Mouse (Mus musculus) left cerebral cortex, adult 18-20 months (tissue): Measurements from ENCODE around the gene Slbp. TPM values are rescaled to one million over a fixed set of nuclear protein-coding genes. Genes with fewer than 3 reads are reported as not detected.

ENCODE experiments used
- DNase-seq, 2 experiments: peaks; one replicate each; pipeline ENCODE4 v3.0.0; 2021 to 2022; ENCODE audit warnings: low spot score in 2 of 2, mixed read lengths in 1 of 2
- total RNA-seq, 2 experiments: library from RNA; stranded (reverse); gene quantifications; 2 replicates each; pipeline ENCODE4 v1.2.3; 2021

Slbp gene
- total RNA-seq, 2 experiments from 2014 or later: 26.1 to 28.3 TPM

DNA sequence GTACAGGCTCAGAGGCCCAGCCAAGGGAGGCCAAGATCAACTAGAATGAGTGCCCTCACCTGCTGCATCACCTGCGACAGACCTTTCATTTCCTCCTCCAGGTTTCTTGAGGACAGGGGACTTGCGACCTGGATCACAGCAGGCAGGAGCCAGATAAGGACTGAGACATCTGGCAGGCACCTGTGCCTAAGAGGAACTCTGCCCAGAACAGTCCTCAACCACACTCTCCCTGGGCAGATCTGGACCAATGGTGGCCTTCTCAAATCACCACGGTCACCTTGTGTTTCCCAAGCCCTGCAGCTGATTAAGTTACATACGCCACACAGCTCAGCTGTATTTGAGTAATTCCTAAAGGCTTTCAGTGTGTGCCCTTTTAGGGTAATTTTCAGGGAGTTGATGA lies 21.8 kb downstream of the Slbp start:
- DNase-seq: no peak

- peak in 1 of 2 experiments; percentile 30 for DNase-seq
Observed at GRCm38 (mm10) chr5:33630061-33630460, 22.3 kb downstream of the Slbp start.

- peak; percentile 100 for DNase-seq
Observed at GRCm38 (mm10) chr5:33629301-33629987, 22.9 kb downstream of the Slbp start, which contains the start of the genes Fam53a and Gm9903. Gene Fam53a, minus strand, starts transcription at chr5:33629635. Gene Gm9903, plus strand, starts transcription at chr5:33629925.

- DNase-seq: peak in 1 of 2 experiments; percentile 24
Observed at GRCm38 (mm10) chr5:33628820-33629300, 23.5 kb downstream of the Slbp start.

GRCm38 (mm10) chr5:33627968-33628367 lies 24.4 kb downstream of the Slbp start:
- no peak for DNase-seq

DNA sequence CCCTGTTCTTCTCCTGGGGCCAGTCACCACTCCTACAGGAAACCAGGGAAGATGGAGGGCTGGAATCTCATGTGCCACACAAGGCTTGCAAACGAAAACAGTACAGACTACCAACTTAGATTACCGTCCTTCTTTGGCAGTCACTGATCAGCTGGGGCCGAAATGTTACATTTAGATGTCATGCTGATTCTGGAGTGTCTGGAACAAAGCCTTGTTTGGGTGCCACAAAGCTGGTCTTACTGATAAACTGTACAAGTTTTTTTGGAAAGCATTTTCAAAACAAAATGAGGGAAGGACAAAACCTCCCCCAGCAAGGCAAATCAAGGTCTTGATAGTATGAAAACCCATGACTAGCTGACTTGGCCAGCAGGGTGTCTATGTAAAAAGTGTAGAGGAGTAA lies 28.6 kb downstream of the Slbp start:
- no peak for DNase-seq

DNA sequence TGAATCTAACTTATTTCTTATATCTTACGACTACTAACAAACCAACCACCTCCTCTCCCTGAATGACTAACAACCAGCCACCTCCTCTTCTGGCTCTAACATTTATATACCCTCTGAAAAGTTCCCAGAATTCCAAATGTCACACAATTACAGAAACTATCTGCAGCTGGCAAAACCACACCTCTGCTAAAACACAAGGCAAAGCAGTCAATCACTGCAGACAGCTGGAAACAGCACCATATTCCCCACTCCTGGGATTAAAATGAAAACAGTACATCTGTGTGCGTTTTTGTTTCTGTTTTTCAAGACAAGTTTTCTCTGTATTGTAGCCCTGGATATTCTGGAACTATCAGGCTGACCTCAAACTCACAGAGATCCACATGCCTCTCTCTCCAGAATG lies 29.7 kb downstream of the Slbp start:
- no peak for DNase-seq

DNA sequence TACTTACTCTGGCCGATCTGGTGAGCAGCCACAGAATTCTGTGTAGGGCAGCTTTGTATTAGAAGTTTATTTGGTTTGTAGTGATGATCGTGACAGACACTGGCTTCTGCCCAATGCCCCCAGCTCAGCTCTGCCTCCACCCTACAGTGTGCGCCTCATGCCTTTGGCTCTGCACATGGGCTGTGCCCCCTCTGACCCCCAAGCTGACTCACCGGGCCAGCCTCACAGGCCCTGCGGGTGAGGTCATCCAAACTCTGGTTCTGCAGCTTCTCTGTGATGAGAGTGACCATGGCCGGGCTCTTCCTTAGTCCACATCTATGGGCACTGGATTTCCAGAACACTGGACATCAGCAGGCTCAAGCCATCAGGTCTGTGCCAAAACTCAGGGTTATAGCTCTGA lies 38.0 kb downstream of the Slbp start:
- no peak for DNase-seq

- DNase-seq: no peak
Observed at GRCm38 (mm10) chr5:33611795-33612194, 40.6 kb downstream of the Slbp start.

DNA sequence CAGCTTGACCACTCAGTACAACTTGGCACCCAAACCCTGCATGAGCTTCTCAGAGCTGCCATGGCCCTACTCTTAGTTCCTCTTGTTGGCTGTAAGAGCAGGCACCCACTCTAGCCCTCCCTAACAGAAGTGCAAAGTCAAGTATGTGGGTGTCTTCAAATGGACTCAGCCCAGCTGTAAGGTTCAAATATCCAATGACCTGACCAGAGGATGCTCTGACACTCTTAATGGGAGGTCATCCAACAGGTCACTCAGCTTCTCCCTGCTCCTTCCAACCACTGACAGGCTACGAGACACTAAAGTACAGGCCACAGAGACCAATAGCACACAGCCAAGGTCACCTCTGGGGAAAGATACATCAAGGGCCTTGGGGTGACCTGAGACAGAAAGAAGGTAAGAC lies 43.1 kb downstream of the Slbp start:
- no peak for DNase-seq

GRCm38 (mm10) chr5:33607434-33607833 lies 44.9 kb downstream of the Slbp start:
- no peak for DNase-seq

- no peak for DNase-seq
Observed at GRCm38 (mm10) chr5:33606631-33607030, 45.7 kb downstream of the Slbp start.

DNA sequence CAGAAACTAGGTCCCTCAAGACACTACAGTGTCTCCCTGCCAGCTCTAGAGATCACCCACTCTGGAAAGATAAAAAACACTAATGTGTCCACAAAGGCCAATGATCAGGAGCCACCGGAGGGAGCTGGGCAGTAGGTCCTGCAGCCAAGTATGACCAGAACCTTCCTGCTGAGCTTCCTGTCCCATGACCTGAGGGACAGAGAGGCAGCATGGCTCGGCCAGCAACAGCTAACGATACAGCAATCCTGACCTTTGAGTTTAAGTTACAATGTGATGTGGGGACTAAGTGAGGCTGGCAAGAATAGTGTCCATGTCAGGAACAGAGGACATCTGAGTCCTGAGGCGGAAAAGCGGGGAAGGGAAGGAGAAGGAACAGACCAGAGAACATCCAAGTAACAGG lies 47.1 kb downstream of the Slbp start:
- no peak for DNase-seq

DNA sequence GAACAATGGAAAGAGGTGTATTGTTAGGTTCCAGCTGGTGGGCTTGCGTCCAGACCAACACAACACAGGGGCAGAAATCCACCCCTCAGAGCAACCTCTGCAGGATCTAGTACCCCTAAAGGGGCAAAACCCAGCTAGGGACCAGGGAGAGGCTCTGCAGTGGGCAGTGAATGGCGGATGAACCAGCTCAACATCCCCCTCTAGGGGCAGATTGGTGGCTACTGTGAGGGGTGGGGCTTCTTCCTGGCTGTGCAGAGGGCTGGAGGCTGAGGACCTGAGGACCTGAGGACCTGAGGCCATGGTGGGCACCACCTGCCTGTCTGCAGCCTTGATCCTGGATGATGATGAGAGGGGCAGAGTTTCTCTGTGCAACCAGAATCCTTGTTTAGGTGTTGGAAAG lies 58.8 kb downstream of the Slbp start:
- no peak for DNase-seq

GRCm38 (mm10) chr5:33589221-33589888 lies 63.0 kb downstream of the Slbp start:
- peak; percentile 65 to 72 for DNase-seq

- no peak for DNase-seq
Observed at GRCm38 (mm10) chr5:33588066-33588465, 64.3 kb downstream of the Slbp start.

DNA sequence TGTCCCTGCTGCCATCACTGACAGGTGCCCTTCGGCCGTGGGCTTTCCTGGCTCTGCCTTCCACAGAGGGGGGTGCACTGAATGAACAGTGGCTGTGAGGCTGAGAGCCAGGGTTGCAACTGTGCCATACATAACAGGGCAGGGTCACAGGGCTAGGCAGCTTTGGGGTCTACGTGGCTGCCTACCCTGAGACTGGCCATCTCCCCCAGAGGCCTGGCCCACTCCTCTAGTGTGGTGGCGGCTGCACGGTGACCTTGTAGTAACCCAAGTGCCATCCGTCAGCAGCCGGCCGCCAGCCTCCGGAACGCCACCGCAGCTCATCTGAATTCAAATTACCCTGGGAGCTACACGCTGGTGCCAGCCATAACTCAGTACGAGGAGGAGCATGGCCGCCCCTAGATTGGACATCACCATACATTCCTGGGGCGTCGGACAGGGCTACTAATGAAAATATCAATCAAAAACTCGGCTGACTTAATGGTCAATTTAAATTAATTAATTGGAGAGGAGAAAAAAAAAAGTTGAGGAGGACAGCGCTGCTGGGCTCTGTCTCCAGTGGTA lies 64.8 kb downstream of the Slbp start:
- no peak for DNase-seq

Other genes with a start within 250 kb of the Slbp start
- not detected for gene Nkx1-1, start 218.6 kb downstream of the Slbp start, total RNA-seq
- 10 to 100 TPM; 21.8 to 24.2 TPM for gene Fam53a, start 22.9 kb downstream of the Slbp start, total RNA-seq
- 1 to 10 TPM in 1 of 2 experiments, under 1 TPM in 1; 0.67 to 1.1 TPM for gene Gm9903, start 22.6 kb downstream of the Slbp start, total RNA-seq
- 1 to 10 TPM; 4.2 to 6.5 TPM for gene Tacc3, start 5.6 kb upstream of the Slbp start, total RNA-seq
- gene Tmem129, start 5.8 kb upstream of the Slbp start, total RNA-seq: 10 to 100 TPM; 26.8 to 28.0 TPM
- gene Fgfr3, start 69.1 kb upstream of the Slbp start, total RNA-seq: 100 to 1,000 TPM; 104 to 116 TPM
- gene Letm1, start 130.2 kb upstream of the Slbp start, total RNA-seq: 100 to 1,000 TPM in 1 of 2 experiments, 10 to 100 TPM in 1; 97.9 to 104 TPM
- gene Nsd2, start 168.2 kb upstream of the Slbp start, total RNA-seq: 100 to 1,000 TPM; 153 to 164 TPM